Mouse (Mus musculus): ENCODE results near the gene Hjurp. TPM values are rescaled to one million over a fixed set of nuclear protein-coding genes. Genes with fewer than 3 reads are reported as not detected.
A peak's percentile ranks its signal among the peaks of the same experiment; 100 is the strongest.

Gene Hjurp
- polyA plus RNA-seq, 1 experiment: 67.6 TPM

DNA sequence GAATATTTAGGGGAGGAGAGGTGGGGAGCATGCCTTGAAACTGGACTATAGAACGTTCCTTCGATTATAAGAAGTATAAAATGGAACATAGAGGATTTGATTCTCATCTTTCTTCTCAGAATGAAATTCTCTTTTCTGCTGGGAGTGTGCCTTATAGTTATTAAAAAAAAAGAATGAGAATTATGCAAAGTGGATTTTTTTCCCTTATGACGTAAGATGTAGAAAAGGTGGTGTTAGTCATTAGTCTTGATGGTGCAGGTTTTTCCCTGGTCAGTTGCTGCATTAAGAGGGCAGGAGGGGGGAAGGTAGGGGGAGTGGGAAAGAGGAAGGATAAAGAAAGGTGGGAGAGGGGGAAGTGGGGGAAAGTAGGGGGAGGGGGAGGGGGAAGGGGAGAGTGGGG lies 4.9 kb upstream of the Hjurp start:
- no peak for DNase-seq (ENCODE audit: low spot score)

DNA sequence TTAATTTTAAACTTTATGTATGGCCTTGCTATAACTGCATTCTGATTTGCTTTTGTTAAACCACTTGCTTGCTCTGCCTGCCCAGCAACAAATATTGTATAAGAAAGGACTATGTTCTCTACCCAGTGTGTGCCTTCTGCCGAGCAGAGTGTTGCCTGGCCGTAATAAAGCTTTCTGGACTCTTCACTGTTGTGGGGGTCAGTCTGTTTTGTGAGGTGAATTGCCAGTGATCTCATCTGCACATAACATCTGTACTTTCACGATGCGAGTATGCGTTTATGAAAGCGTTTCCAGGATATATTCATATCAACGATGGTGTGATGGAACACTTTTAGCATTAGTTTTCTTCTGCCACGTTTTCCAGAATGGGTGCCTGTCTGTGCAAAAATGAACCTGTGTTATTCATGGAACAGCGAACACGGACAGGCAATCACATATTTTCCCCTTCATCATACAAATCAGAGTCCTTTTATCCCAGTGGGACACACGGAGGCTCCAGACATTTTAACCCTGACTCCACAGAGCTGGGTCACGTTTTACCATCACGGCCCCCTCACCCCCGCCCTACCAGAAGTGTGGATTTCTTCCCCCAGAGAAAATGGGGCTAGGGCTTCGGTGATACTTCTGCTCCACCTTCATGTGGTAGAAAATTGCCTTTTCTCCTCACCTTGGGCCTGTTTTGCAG lies 2.7 kb upstream of the Hjurp start:
- no peak for DNase-seq (ENCODE audit: low spot score)

DNA sequence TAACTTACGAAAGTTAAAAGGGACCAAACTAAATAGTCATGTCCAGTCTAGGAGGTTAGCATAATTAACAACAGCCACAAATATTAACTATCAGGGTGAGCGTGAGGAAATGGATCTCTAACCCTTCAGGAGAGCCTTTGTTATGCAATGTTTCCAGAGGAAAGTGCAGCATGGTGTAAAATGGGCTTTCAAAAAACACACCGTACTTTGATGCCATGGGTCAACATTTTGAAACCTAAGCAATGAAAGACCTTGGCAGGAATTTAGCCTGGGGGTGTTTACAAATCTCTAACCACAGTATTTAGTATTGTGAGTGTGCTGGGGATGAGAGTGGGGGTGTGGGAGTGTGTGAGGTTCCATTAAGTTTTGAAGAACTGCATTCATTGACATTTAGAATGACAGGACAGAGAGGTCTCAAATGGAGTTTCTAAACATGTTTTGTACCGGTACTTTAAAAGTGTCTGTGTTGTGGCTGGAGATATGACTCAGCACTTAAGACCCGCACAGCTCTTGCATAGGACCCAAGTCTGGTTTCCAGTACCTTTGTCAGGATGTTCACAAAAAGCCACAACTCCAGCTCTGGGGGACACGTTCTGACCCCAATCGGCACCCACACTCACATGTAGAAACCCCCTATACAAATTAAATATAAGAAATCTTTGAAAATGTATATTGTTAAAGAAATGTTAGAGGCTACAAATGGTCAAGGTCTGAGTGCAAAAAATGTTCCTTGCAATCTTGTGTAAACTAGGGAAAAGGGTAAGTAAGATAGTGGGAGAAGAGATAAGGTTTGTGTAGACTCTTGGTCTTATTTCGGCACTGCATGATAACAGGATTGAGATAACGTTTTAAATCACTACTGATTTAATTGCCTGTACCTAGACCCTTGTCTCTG lies 1.9 kb upstream of the Hjurp start:
- no peak for DNase-seq (ENCODE audit: low spot score)

DNA sequence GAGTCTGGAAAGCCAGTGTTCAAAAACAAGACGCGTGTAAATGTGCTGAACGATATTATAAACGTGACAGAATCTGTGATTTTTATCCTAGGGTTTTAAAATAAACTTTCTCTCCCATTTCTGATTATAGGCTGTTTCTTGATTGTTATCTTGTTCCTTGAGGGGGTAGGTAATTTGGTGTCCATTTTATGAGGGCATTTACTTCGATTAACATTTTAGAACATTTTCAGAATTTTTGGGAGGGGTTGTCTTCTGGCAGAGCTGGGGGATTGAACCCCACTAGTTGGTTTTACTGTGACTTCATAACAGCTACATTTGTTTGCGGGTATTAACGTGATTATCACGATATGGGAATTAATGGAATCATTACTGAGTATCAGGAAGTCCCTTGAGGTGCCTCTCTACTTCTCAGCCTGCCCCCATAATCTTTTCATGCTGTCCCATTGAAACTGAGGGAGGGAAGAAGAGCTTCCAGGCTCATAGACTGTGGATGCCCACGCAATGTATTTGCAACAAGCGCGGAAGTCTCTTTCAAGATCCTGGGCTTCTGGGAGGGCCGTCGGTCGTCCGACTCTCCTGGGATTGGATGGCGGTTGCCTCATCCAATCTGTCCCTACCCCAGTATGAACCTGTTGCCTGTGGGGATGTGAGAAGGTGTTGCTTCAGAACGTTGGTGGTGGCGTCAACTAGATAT lies 532 bp upstream of the Hjurp start:
- no peak for DNase-seq (ENCODE audit: low spot score)

DNA sequence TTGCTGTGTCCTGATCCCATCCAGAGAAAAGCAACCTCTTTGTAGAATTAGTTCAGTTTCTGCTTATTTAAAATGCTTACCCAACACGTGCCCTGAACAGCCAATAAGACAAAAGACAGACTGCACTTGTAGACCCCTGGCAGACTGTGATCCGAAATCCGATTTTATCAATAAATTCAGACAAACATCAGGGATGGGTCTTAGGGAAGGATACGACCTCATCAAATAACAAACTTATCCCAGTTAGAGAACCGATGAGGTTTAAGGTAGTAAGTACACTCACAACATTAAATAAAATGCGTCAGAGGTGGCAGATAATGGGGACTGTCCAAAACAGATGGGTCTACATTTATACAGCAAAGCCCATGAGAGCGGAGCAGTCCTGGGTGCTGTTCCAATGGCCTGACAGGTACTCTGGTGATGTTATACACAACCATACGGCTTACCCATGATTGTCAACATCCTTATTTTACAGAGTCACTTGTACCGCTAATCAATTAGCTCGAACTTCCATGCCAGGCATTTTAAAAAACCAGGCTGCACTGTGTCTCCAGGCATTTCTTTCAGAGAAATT lies 822 bp downstream of the Hjurp start:
- no peak for DNase-seq (ENCODE audit: low spot score)

DNA sequence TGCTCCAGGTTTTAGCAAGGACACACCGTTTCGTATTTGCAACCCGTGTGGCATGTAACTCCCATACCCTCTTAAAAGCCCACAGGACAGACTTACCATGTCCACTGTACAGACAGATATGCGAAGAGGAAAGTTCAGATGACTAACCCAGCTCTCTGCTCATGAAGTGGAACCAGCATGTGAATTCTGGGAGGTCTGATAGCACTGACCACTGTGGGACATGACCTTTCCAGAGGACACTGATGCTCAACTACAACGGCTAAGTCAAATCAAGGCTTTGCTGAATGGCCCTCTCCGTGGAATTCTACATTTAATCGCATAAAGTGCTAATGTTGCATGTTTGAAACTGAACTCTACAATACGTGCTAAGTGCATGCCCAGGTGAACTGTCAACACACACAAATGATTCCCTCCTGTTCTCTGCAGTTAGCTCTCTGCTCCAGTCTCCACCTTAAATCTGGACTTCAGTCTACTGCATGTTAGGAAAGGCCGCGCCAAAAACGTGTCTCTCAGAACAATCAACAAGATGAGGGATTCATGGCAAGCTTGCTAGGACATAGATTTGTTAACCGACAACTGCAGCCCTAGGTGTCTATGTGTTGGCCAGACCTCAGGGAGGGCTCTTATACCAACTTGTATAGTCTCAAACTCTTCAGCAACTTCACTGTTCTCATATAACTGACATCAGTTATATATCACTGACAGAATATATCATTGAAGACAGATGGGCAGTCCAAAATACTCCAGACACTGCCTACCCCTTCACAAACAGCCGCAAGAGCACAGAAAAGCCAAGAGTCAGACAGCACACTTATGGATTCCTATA lies 1.5 kb downstream of the Hjurp start:
- no peak for DNase-seq (ENCODE audit: low spot score)

DNA sequence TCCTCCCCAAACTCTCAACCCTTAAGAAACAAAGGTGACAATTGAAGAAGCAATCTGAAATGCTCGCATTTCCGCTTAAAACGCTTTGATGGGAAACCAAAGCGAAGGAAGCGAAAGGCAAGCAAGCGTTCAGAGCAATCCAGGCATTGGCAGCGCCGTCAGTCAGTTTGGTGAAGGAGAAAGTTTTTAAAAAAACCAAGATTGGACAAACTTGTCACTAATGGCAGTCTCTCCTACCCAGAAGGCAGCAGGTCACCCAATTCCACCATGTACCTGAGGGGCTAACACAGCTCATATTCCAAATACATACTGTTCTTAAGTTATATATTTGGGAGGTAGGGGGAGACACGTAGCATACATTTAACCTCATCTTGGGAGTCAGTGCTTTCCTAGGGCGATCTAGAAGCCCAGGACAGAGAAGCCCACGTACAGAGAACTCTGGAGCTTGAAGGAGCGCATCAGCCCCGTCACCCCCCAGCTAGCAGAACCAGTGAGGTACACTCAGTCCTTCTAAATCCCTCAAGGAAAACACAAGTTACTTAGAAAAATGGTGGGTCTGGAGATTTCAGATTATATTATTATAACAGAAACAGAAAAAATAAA lies 2.3 kb downstream of the Hjurp start:
- no peak for DNase-seq (ENCODE audit: low spot score)

DNA sequence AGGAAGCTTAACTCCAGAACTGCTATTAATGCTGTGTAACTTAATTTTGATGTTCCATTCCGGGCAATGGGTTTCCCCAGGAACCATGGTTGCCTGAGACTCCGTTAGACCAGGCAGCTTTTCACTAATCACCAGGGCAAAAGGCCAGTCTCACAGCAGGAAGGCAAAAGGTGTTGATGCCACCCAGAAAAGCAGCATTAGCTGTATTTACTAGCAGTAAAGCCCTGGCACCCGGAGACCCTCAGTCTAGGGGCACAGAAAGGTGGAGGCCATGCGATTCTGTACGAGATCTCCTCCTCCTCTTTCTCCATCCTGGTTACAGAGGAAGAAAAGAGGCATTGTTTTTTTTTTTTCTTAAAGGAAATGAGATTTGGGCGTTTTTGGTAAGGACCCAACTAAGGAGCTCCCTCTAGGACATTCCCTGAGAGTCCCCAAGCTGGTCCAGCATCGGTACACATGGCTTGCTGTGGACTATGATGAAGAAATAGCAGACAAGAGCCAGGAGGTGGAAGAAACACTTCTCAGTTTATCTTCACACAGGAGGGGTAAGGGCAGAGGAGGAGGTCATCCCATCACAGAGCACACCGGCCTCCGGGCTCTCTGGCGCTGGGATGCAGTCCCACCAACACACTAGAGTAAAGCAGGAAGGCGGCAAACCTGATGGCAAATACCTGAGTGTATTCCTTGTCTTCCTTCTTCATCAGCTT lies 2.9 kb downstream of the Hjurp start:
- no peak for DNase-seq (ENCODE audit: low spot score)

DNA sequence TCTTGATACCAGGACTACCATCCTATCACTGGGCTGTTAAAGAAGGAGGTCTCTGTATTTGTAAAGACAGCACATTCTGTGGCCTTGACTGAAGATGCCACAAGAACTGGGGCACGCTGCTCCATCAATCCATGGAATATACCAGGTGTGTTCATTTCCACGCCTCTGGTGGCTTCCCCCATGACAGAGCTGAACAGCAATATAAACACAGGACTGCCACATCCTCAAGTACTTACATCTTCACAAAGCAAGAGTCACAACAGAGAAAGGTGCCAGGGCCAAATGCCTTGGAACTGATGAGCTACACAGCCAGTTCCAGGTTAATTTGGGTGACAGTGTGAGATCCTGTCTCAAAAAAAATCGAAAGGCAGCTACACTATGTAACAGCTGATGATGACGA lies 3.6 kb downstream of the Hjurp start:
- no peak for DNase-seq (ENCODE audit: low spot score)

DNA sequence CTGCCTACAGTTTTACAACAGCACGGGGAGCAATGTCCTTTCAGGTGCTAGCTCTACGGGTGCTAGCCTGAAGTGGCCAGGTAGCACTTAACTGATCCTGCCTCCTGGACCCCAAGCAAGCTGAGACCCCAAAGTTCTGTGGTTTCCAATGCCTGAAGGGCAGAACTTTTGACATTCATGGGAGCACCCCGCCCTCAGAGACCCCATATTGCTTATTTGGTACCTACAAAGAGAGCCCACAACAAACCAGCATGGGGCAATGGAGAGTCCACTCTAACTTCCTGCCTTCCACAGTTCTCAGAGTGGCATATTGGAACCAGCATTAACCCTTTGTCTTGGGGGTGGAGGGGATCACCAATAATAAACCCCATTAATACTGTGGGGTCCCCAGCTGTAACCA lies 4.1 kb downstream of the Hjurp start:
- DNase-seq (ENCODE audit: low spot score): no peak

DNA sequence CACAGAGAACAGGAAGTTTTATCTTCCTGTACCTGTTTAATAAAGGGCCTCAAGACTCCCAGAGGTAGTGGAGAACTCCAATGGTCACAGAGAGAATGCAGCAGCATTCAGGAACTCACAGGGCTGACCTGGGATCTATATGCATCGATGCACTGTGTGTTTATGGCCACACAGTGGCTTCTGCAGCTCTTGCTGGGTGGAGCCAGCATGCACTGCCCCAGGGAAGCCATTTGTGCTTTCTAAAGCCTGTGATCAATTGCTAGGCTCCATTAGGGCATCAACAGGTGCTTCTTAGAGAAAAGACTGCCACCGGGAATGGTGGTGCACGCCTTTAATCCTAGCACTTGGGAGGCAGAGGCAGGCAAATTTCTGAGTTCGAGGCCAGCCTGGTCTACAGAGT lies 4.6 kb downstream of the Hjurp start:
- no peak for DNase-seq (ENCODE audit: low spot score)

DNA sequence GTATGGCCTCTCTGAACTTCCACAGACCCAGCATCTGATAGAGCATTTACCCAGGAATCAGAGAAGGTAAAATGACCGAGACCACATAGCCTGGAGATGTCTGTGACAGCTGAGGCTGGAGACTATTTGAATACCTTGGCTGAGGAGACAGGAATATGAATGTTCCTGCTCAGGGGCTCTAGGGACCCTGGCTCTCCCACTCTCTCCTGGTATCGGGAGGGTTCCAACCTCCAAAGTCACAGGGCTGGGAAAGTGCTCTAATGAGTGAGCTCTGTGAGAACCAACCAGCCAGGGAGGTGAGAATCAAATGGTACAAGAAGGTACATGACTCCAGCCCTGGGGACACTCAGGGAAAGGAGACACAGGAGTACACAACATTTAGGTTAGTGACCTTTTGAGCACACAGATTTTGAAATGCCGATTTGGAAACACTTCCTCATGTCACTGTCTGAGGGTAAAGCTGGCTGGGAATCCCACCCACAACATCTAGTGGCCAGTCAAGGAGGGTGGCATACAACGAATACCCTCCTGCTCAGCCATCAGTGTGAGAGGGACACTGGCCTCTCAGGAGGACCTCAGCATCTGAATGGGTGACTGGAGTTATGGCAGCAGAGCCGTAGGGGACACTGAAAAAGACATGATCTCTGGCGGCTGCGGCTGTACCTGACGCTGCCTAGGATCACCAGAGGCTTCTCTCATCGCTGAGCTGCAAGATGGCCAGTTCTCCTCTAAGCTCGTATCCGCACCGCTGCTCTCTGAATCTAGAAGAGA lies 7.7 kb downstream of the Hjurp start:
- DNase-seq (ENCODE audit: low spot score): no peak

DNA sequence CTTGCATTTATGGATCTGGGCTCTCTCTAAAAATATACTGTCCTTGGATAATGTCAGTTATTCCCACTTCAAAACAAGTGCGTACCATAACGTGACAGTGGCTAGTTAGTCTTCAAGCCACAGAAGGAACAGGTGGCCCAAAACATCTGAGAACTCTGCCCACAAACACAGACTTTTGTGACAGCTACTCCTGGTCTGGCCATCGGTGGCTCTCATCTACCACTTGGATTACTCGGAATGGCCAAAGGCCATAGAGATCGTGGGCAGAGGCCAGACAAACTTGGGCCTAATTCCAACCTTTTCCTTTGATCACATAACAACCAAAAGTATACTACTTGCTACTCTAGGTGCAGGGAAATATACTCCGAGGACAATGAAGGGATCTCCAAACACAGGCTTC lies 9.4 kb downstream of the Hjurp start:
- DNase-seq (ENCODE audit: low spot score): no peak

DNA sequence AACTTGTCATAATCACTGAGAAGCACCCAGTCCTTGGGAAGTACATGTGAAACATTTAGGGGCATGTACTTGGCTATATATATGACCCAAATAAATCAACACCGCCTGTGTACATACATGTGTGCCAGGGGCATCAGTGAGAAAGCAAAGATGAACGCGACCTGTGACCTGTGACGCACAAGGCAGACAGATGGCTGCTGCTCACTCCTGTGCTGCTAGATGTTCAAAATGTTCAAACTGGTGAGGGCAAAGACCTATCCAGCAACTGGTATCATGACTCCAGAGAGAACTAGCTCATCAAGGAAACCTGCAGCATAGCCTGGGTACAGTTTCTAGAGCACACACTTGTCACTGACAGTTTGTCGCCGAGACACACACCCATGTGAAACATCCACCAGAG lies 9.9 kb downstream of the Hjurp start:
- no peak for DNase-seq (ENCODE audit: low spot score)

DNA sequence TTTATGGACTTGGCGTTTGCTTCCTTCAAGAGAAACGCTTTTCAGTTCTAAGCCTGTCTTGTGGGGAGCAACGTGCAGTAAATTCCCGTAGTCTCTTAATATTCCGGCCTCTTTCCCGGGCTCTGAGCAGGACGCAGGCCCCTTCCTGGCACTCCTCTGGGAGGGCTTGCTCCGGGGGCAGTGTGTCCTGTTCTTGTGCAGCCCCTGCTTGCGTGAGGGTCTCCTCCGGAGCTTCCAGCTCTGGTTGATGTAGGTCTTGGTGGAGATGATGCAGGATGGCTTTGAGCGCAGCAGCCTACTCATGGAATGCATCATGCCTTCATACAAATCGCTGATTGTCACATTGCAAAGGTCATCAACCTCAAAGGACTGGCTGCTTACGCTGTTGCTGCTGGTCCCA lies 11.3 kb downstream of the Hjurp start:
- DNase-seq (ENCODE audit: low spot score): peak; percentile 44

DNA sequence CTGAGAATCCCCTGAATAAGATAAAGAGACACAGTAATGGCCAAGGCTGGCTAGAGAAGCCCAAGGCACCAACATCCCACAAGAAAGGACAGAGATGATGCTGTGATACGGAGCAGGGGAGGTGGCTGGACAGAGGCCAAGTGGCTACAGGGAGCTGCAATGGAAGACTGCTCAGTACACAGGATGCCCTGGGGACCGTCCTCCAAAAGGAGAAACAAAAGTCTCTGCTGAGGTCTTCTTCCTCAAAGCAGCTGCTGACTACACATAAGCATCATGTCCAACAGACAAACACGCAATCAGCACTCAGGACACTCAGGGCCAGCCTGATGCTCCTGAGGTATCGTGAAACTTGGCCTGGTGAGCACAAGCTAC lies 12.6 kb downstream of the Hjurp start:
- DNase-seq (ENCODE audit: low spot score): peak; percentile 42

DNA sequence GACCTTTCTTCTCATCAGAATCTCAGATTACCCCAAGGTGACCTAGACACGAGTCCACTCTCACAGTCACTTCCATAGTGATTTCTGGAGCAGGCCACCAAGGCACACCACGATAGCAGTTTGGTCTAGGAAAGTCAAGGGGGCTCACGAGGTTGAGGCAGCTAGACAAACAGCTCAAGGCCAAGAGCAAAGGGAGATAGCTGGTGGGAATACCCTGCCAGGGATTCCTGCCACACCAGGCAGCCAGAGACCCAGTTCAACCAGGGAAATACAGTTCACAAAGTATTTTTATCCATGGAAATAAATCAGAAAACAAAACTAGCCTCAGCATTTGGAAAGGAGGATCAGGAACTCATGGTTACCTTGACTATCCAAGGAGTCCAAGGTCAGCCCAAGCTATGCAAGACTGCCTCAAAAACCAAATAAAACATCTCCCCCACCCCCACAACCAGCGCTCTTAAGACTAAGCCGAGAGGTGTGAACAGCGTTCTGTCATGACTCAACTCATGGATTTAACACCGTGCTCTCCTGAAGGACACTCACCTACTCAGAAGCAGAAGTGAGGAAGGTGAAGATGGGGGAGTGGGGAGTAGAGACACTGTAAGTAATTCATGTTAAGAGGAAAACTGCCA lies 13.1 kb downstream of the Hjurp start:
- no peak for DNase-seq (ENCODE audit: low spot score)

DNA sequence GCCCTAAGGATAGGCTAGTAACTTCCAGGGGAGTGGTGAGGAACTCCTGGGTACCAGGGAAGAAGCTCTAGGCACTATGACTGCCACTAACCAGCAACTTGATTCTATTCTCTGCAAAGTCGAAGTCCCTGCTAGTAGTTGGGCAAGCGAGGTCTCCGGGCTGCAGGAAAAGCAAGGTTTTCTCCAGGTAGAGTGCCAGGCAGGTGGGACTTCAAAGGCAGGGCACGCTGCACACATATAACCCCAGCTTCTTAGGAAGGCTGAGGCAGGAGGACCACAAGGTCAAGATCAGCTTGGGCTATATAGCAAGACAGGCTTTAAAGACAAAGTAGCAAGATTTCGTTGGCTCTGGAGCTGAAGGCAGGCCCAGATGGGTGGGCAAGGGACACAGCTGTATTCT lies 13.7 kb downstream of the Hjurp start:
- no peak for DNase-seq (ENCODE audit: low spot score)

DNA sequence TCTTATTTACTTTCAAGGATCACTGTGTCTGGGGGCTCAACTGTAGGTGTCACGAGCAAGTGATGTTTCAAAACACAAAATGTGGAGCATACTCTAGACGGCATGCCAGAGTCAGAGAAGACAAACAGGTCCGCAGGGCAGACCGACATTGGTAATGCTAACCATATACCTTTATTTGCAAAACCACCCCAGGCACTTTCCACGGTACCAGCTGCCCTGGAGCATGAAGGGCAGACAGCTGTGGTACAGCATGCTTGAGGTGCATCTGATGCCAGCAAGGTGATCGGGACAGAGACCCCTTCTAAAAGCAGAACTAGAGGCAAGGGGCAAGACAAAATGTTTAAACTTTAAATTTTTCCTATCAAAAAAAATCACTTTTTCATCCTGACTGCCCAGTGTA lies 14.5 kb downstream of the Hjurp start:
- no peak for DNase-seq (ENCODE audit: low spot score)
